Mouse (Mus musculus): ENCODE data around the gene Lst1.

- TF ChIP-seq POLR2A (IDR thresholded peaks at IDR 0.05; ENCODE audit: control insufficient read depth, extremely low read depth, insufficient read depth, low read length, poor library complexity) (no peak), CTCF (IDR thresholded peaks at IDR 0.05; ENCODE audit: borderline replicate concordance, control insufficient read depth, extremely low read depth, insufficient read depth, low read length, poor library complexity) (no peak)
These were observed 49.0 kb downstream of the Lst1 start for GRCm38 (mm10) chr17:35139269-35139668.
